Mouse (Mus musculus) Patski (cell line): ENCODE data around the gene Gm20388. TPM values are rescaled to one million over a fixed set of nuclear protein-coding genes. Genes with fewer than 3 reads are reported as not detected.

Experiments
- ATAC-seq: fragments of 100-300 bp; one replicate; pipeline ENCODE4 v1.8.0; 2021
- CTCF ChIA-PET: fragments of 350-600 bp; sonication (Branson Sonifier 250); formaldehyde crosslinking; loops from one replicate; lab custom pipeline; 2022; ENCODE audit warnings: inconsistent platforms; lab: Charles Lee
- POLR2A ChIA-PET: fragments of 350-600 bp; sonication (Branson Sonifier 250); formaldehyde crosslinking; loops from one replicate; lab custom pipeline; 2022; ENCODE audit warnings: antibody characterized with exemption, inconsistent platforms; lab: Charles Lee
- DNase-seq: peaks from one replicate; pipeline ENCODE4 v3.0.0-alpha.2; 2011; ENCODE audit warnings: low read depth, low spot score
- H3K27me3 ChIP-seq: fragments of 371-371 bp; one replicate; pipeline ENCODE4 v1.5.1; 2021
- CTCF ChIP-seq: fragments of 100-300 bp; IDR thresholded peaks from one replicate; pipeline ENCODE4 v1.5.1; 2021
- in situ Hi-C: fragments of 300-500 bp; cut with MboI; formaldehyde crosslinking; loops from 3 replicates; pipeline ENCODE4 v1.11.1; 2018; ENCODE audit warnings: low pct_unique_long_range_greater_than_20kb, mixed read lengths
- polyA plus RNA-seq: library from polyadenylated mRNA; unstranded; gene quantifications from one replicate; pipeline ENCODE4 v1.2.3, GENCODE M21; 2021

Gm20388 gene
- polyA plus RNA-seq, 1 experiment from 2014 or later = 86.7 TPM

DNA sequence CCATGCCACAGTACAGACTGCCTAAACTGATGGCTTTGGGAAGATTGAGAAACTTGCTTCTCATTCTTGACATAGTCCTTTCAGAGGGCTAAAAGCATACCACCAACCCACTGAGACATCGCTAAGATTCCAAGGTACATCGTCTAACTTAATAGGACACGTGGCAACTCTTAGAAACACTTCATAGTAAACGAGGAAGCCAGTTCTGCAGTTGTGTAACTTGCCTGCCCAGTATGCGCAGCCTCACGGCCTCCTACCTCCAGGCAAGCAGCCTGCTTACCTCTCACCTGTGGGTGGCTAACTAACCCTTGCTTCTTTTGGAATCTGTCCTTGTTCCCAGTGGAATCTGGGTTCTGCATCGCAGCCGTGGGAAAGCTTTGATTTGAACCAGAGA, 1998.5 kb downstream of the Gm20388 start:
- DNase-seq = no peak
- in situ Hi-C loops = loop anchor here (5.0 kb wide), 1 partner anchor 57 kb away; no protein-coding TSS in a partner anchor
- CTCF ChIA-PET = interaction anchor here (0.8 to 7.3 kb wide), 20 partner anchors 10 to 80 kb away, joined by 3 to 111 read pairs (median 4); partner anchors contain the start of gene Klhdc4
- TF ChIP-seq CTCF = no peak
- ATAC-seq = no peak
- no peaks in the 10 kb centered on the region for H3K27me3 ChIP-seq
- POLR2A ChIA-PET = interaction anchor here (0.5 to 1.5 kb wide), 5 partner anchors 15 to 58 kb away, joined by 3 to 10 read pairs (median 3); no protein-coding TSS in a partner anchor

DNA sequence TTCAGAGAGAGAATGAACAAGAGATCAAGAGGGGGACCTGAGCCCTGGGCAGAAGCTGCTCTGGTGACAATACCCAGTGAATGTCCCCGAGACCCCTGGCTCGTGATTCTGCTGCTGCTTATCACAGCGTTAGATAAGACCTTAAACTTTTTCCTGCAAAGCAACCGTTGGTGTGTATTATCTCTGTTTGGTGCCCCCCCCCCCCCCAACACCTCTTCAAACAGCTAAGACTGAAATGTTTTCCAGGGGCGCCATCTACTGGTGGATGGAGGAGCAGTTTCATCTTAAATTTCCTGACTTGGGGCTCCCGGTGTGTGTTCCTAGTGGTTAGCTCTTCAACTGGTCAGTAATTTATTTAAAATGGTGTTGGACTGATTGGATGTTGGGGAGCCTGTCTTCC, 1999.0 kb downstream of the Gm20388 start:
- DNase-seq (no peak), ATAC-seq (no peak)
- TF ChIP-seq CTCF = no peak
- CTCF ChIA-PET = interaction anchor here (0.8 to 7.3 kb wide), 20 partner anchors 10 to 80 kb away, joined by 3 to 111 read pairs (median 4); partner anchors contain the start of gene Klhdc4
- in situ Hi-C loops = loop anchor here (5.0 kb wide), 1 partner anchor 57 kb away; no protein-coding TSS in a partner anchor
- POLR2A ChIA-PET = interaction anchor here (0.5 to 1.5 kb wide), 5 partner anchors 14 to 59 kb away, joined by 3 to 10 read pairs (median 4); no protein-coding TSS in a partner anchor
- H3K27me3 ChIP-seq = no peaks in the 10 kb centered on the region

DNA sequence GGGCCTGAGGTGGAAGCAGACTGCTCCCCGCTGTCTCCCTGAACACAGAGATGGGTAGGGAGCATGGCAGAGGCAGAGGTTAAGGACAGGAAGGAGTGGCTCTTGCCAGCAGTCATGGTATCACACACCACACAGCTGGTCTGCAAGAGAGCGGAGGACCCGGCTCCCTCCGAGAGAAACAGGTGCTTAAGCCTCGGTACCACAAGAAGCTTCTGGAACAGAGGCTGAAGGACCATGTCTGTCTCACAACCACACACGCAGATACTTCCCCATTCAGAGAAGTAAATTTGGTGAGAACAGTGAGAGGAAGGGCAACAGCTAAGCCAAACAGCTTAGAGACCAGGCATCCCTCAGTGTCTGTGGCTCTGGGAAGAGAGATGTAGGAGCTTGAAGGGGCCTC, 2000.8 kb downstream of the Gm20388 start:
- POLR2A ChIA-PET = interaction anchor here (0.9 kb wide), 1 partner anchor 60 kb away, joined by 3 read pairs; no protein-coding TSS in a partner anchor
- no peaks in the 10 kb centered on the region for H3K27me3 ChIP-seq
- no peak for TF ChIP-seq CTCF
- CTCF ChIA-PET = interaction anchor here (1.0 to 7.3 kb wide), 4 partner anchors 19 to 59 kb away, joined by 3 to 111 read pairs (median 5); no protein-coding TSS in a partner anchor
- in situ Hi-C loops = no loop called here
- no peak for ATAC-seq
- DNase-seq = no peak

DNA sequence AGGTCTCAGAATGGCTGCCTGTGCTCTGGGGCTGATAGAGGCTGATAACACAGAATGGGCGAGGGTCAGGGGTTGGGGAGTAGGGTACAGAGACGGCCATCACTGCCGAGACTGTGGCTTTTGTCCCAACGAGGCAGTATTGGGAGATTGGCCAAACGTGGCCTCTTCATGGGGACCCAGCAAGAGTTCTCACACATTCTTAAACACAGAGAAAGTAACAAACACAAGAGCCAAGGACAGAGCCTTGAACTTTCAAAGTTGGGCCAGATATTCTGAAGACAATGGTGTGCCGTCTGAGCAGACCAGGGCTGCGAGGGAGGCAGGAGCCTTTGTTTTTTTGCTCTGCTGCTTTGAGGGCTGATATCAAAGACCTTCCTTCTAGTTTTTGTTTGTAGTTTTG, 2001.3 kb downstream of the Gm20388 start:
- DNase-seq = no peak

DNA sequence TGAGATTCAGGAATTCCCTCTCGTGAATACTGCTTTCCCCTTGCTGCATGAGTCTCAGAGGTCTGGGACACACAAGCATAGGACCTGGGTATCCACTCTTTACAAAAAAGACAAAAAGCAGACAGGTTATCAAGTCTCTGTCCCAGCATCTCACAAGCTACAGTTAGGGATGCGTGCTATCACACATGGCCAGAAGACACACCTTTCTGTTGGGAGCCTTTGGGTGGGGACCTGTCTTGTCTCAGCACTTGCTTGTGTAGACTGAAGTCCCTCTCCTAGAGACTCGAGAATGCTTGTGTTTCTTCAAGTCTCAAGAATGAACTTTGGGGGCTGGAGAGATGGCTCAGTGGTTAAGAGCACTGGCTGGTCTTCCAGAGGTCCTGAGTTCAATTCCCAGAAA, 2002.2 kb downstream of the Gm20388 start:
- DNase-seq = no peak
- ChIA-PET POLR2A (no interaction called here), CTCF (interaction anchor here (1.2 to 7.3 kb wide), 2 partner anchors 22 to 60 kb away, joined by 4 to 111 read pairs; no protein-coding TSS in a partner anchor)
- no peak for TF ChIP-seq CTCF
- no peaks in the 10 kb centered on the region for H3K27me3 ChIP-seq
- in situ Hi-C loops = no loop called here
- ATAC-seq = no peak

More for the DNA sequence above, 2001.3 kb downstream of the Gm20388 start:
- ChIA-PET POLR2A (interaction anchor here (0.9 kb wide), 1 partner anchor 61 kb away, joined by 3 read pairs; no protein-coding TSS in a partner anchor), CTCF (interaction anchor here (1.0 to 7.3 kb wide), 3 partner anchors 19 to 60 kb away, joined by 3 to 111 read pairs (median 4); no protein-coding TSS in a partner anchor)
- H3K27me3 ChIP-seq = no peaks in the 10 kb centered on the region
- in situ Hi-C loops = no loop called here
- no peak for TF ChIP-seq CTCF
- ATAC-seq = no peak

DNA sequence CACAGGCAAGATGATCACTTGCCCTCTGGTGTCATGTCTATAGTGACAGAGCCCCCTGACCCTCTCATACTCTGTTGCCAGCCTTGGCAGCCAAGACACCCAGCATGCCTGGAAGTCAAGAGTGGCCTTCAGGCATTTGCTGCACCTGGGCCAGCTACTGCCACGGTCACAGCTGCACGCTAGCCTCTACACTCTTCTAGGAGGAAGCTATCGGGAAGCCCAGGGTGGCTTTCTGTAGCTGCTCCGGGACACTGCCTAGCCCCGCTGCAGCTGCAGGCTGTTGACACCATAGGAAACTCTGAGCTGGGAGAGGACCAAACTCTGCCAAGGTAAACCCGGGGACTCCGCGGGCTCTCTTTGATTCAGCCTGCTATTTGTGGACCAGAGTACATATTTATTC, 2002.7 kb downstream of the Gm20388 start:
- no peaks in the 10 kb centered on the region for H3K27me3 ChIP-seq
- ATAC-seq (no peak), DNase-seq (no peak)
- ChIA-PET CTCF (interaction anchor here (1.2 to 7.3 kb wide), 2 partner anchors 22 to 61 kb away, joined by 4 to 111 read pairs; no protein-coding TSS in a partner anchor), POLR2A (no interaction called here)
- in situ Hi-C loops = no loop called here
- no peak for TF ChIP-seq CTCF

DNA sequence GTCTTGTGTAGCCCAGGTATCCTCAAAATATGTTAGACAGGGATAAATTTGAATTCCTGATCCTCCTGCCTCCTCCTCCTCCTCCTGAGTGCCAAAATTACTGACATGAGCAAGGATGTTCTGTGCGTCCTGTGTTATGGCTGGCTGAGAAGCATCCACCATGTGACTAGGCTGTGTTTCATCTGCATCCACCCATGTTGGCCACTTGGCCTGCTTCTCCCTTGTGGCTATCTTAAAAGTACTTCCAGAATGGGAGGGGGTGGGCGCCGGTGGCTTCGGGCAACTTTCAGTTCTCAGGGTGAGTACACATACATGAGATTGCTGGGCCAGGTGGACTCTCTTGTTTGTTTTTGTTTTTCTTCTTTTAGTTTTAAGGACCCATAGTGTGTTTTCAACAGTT, 2008.5 kb downstream of the Gm20388 start:
- in situ Hi-C loops = no loop called here
- no peak for TF ChIP-seq CTCF
- H3K27me3 ChIP-seq = no peaks in the 10 kb centered on the region
- POLR2A ChIA-PET = interaction anchor here (1.0 kb wide), 1 partner anchor 11 kb away, joined by 5 read pairs; no protein-coding TSS in a partner anchor
- DNase-seq (no peak), ATAC-seq (no peak)
- CTCF ChIA-PET = interaction anchor here (1.2 to 2.3 kb wide), 2 partner anchors 10 to 62 kb away, joined by 3 to 12 read pairs; no protein-coding TSS in a partner anchor

DNA sequence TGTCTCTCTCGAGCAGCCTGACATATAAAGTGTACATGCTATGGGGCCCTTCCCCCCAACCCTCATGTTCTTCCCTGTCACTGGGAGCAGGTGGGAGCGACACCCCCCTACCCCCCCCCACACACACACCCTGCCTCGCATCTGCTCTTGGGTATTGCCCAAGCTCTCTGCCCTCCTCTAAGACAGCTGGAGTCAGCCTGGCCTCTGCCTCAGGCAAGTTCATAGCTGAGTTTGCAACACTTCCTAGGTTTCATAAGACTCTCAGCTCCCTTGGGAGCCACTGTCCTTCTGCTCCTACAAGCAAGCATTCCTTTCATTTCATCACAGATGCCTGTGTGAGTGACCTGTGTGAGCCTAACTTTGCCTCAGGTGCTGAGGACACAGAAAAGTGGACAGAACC, 2009.1 kb downstream of the Gm20388 start:
- POLR2A ChIA-PET = no interaction called here
- TF ChIP-seq CTCF = no peak
- DNase-seq = no peak

DNA sequence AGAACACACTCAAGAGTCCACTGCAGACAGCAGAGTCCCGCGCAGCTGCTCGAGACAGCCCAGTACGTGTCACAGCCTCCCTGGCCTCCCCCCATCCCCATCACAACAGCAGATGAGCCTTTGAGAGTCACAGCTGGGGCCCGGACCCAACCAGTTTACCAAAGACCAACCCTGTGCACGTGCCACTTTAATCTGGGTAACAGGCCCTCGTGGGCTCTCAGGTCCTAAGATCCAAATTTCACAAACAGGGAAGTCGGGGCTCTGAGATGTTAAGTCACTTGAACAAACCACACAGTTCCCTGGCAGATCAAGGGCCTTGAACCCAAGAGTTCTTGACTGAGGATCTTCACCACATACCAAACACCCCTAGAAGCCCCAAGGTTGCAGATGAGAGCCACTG, 2010.9 kb downstream of the Gm20388 start:
- in situ Hi-C loops = no loop called here

More for the DNA sequence above, 2009.1 kb downstream of the Gm20388 start:
- H3K27me3 ChIP-seq = no peaks in the 10 kb centered on the region
- in situ Hi-C loops = no loop called here
- CTCF ChIA-PET = interaction anchor here (1.2 to 2.3 kb wide), 2 partner anchors 10 to 62 kb away, joined by 3 to 12 read pairs; no protein-coding TSS in a partner anchor
- peak; percentile 65 for ATAC-seq

DNA sequence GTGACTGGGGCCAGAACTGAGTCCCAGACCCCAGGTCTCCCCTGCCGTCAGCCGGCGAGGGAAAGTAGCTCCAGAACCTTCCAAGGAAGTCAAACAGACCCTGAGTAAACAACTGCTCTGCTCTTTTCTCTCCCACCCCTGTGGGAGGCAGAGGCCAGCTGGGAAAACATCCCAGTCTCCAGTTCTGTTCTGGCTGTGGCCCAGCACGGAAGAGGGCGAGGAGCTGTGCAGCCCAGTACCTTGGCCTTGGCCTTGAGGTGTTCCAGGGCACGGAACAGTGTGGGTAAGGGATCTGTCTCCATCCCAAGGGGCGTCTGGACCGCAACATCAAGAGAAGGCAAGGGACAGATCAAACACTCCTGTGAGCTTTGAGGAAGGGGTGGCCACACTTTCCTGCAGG, 2011.5 kb downstream of the Gm20388 start:
- in situ Hi-C loops = no loop called here
- no peak for TF ChIP-seq CTCF
- DNase-seq (no peak), ATAC-seq (no peak)
- CTCF ChIA-PET = interaction anchor here (1.0 to 3.0 kb wide), 4 partner anchors 11 to 71 kb away, joined by 3 to 19 read pairs (median 4); no protein-coding TSS in a partner anchor
- POLR2A ChIA-PET = no interaction called here
- no peaks in the 10 kb centered on the region for H3K27me3 ChIP-seq

More for the DNA sequence above, 2010.9 kb downstream of the Gm20388 start:
- POLR2A ChIA-PET = no interaction called here
- DNase-seq (no peak), ATAC-seq (no peak)
- no peaks in the 10 kb centered on the region for H3K27me3 ChIP-seq
- no peak for TF ChIP-seq CTCF
- CTCF ChIA-PET = interaction anchor here (1.0 to 3.0 kb wide), 3 partner anchors 12 to 71 kb away, joined by 3 to 19 read pairs (median 5); no protein-coding TSS in a partner anchor
